ENCODE assay signal across 20 mouse cellular contexts in the genomic region with DNA sequence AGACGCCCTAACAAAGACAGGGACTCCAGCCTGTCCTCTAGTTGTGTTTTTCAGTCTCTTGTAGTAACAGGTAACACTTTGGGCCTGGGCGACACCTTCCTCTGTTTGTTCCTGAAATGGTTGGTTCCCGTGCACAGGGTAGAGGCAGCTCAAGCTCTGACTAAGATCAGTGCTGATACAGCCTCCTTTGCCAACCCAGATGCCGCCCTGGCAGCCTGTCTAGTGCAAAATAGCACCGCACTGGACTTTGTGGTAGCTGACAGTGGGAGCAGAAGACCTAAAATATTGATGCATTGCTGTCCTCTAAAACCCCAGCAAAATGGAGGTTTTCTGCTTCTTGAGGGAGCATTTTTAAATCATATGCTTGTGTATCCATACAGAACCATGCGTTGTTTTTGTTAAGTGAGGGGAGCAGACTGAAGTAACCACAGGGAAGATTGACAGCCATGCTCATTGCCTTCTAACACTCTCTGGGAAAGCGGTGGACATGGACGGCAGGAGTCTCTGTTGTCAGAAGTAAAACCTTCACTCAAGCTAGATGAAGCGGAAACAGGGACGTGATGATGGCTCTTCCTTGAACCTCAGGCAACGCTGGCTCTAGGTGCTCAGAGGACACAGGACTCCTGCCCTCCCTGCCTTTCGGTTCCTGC.
"Had no signal": no experiment of that assay in that cellular context is flagged by ENCODE, and none has a peak within 500 bp of the region (broad histone marks: within the 10 kb centered on the region; RNA-seq: fewer than 3 reads in every experiment).

No protein-coding gene starts in this region.

- H3K4me2 ChIP-seq: limb, embryonic 13.5 days; lung, embryonic 14.5 days; midbrain, embryonic 12.5 days; midbrain, embryonic 15.5 days; stomach, embryonic 15.5 days had no signal

- H3K36me3 ChIP-seq: limb, embryonic 10.5 days; limb, embryonic 13.5 days; midbrain, embryonic 12.5 days; midbrain, embryonic 15.5 days; stomach, embryonic 15.5 days had no signal

- H3K4me1 ChIP-seq: limb, embryonic 13.5 days; midbrain, embryonic 12.5 days; midbrain, embryonic 15.5 days; stomach, embryonic 15.5 days had no signal

- H3K27me3 ChIP-seq: limb, embryonic 13.5 days; midbrain, embryonic 15.5 days; stomach, embryonic 15.5 days had no signal

- H3K27ac ChIP-seq: left cerebral cortex, adult 2 months; limb, embryonic 10.5 days; limb, embryonic 13.5 days; macrophage; midbrain, embryonic 12.5 days; midbrain, embryonic 15.5 days; stomach, embryonic 15.5 days had no signal

- DNase-seq: kidney, adult 18-20 months; kidney, adult 9 months; kidney, postnatal 10 days; layer of hippocampus, postnatal 36 days; lung, embryonic 14.5 days; right cerebral cortex, postnatal 25 days; spleen, adult 18-20 months; thymus, adult 18-20 months; thymus, postnatal 36 days had no signal

- H3K9me3 ChIP-seq: limb, embryonic 10.5 days; limb, embryonic 13.5 days; midbrain, embryonic 12.5 days; midbrain, embryonic 15.5 days; stomach, embryonic 15.5 days had no signal

- H3K4me3 ChIP-seq: left cerebral cortex, adult 2 months; limb, embryonic 10.5 days; limb, embryonic 13.5 days; midbrain, embryonic 12.5 days; midbrain, embryonic 15.5 days; myocyte; stomach, embryonic 15.5 days had no signal

- ATAC-seq: inflammation-experienced regulatory T-cells, adult 6 months; intestine, embryonic 16.5 days; lung, postnatal 0 days; midbrain, embryonic 15.5 days had no signal

- H3K9ac ChIP-seq: limb, embryonic 13.5 days; lung, embryonic 14.5 days; midbrain, embryonic 12.5 days; midbrain, embryonic 15.5 days; stomach, embryonic 15.5 days had no signal
